Mouse (Mus musculus) cerebellum, adult 2 months (tissue): ENCODE data around the gene Baiap2.
A peak's percentile ranks its signal among the peaks of the same experiment; 100 is the strongest.

Experiments used
- CTCF ChIP-seq: fragments of 200-500 bp; IDR thresholded peaks from 2 replicates; pipeline ENCODE4 v1.5.1; 2011; ENCODE audit warnings: low read depth, mild to moderate bottlenecking, control low read depth, low read length, moderate library complexity, borderline replicate concordance; ENCODE audit not compliant: insufficient read depth
- POLR2A ChIP-seq: fragments of 200-500 bp; IDR thresholded peaks from 2 replicates; pipeline ENCODE4 v1.6.1; 2011; ENCODE audit warnings: low read length, control low read depth, borderline replicate concordance; ENCODE audit not compliant: insufficient read depth

GRCm38 (mm10) chr11:119904621-119905286 lies 37.8 kb upstream of the Baiap2 start:
- TF ChIP-seq CTCF (peak; percentile 99), POLR2A (no peak)
